Mouse (Mus musculus): ENCODE data around the gene Hist1h3f. TPM values are rescaled to one million over a fixed set of nuclear protein-coding genes. Genes with fewer than 3 reads are reported as not detected.

Hist1h3f gene
- polyA plus RNA-seq, 1 experiment from 2014 or later: 1.5 TPM

DNA sequence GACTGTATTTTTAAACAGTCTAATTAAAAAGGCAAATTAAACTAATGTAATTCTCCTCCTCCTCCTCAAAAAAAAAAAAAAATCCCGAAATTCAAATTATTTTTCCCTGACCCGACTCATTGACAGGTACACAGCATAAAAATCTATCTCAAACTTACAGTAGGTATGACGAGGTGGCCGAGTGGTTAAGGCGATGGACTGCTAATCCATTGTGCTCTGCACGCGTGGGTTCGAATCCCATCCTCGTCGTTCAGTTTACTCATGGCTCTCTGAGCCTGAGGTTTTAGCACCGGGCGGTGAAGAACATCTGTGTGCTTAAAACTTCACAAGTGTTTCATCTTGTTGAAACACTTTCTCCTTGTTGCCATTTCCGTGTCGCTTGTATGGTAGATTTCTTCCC is 22.1 kb upstream of the Hist1h3f start:
- no peak for ATAC-seq (ENCODE audit: low FRiP score, low read depth)
- Histone ChIP-seq H3K4me1 (0 out of 2 replicates have a peak, but pooled peaks cover 4% of the 10 kb centered on the region), H3K9me3 (no peaks in the 10 kb centered on the region), H3K36me3 (no peaks in the 10 kb centered on the region), H3K4me2 (replicated peaks) (peak overlapping the region; percentile 36), H3K4me3 (no peak overlapping the region), H3K27me3 (no peaks in the 10 kb centered on the region), H3K9ac (no peak overlapping the region), H3K27ac (no peak overlapping the region)
- WGBS: under 1% methylated on average over 14 of the region's 14 CpGs

DNA sequence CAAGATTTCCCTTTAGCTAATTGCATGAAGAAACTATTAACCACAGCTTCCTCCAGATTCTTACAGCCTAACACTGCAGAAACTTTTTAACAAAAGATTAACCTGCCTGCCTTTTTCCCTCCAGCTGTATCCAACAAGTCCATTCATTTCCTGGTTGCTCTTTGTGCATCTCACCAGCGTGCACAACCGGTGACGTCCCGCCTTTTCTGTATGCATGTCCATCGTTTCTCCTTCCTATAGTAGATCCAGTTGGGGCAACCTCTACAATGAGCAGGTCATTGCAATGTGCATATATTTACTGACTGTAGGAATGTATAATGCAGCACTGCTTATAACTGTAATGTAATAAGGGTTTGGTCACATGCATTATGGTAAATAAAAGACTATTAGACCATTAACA is 19.9 kb upstream of the Hist1h3f start:
- Histone ChIP-seq H3K4me3 (no peak overlapping the region), H3K36me3 (no peaks in the 10 kb centered on the region), H3K27me3 (no peaks in the 10 kb centered on the region), H3K4me2 (replicated peaks) (no peak overlapping the region), H3K4me1 (peaks cover 8% of the 10 kb centered on the region), H3K27ac (no peak overlapping the region), H3K9me3 (no peaks in the 10 kb centered on the region), H3K9ac (no peak overlapping the region)
- no peak for ATAC-seq (ENCODE audit: low FRiP score, low read depth)
- WGBS: 59% methylated on average over 5 of the region's 5 CpGs

GRCm38 (mm10) chr13:23524654-23525053 is 19.2 kb upstream of the Hist1h3f start:
- Histone ChIP-seq H3K9me3 (no peaks in the 10 kb centered on the region), H3K9ac (no peak overlapping the region), H3K27me3 (no peaks in the 10 kb centered on the region), H3K4me2 (replicated peaks) (peak overlapping the region; percentile 32), H3K4me3 (no peak overlapping the region), H3K36me3 (no peaks in the 10 kb centered on the region), H3K4me1 (peaks cover 10% of the 10 kb centered on the region), H3K27ac (no peak overlapping the region)
- ATAC-seq (ENCODE audit: low FRiP score, low read depth): no peak; the same call in 1 of the 2 replicates
- 9% methylated on average over 5 of the region's 5 CpGs for WGBS

DNA sequence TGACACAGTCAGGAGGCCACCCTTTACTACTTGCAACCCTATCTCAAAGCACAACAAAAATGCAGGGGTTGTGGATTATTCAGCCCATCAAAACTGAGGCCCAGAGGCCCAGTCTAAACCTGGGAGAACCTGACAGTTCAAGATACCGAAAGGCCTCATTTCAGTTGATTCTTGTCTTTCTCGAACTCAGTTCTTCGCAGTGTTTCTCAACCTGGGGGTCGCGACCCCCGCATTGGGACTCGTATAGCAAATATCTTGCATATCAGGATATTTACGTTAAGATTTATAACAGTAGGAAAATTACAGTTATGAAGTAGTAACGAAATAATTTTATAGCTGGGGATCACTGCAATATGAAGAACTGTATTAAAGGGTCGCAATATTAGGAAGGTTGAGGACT is 18.0 kb upstream of the Hist1h3f start:
- WGBS: 2% methylated on average over 10 of the region's 10 CpGs

DNA sequence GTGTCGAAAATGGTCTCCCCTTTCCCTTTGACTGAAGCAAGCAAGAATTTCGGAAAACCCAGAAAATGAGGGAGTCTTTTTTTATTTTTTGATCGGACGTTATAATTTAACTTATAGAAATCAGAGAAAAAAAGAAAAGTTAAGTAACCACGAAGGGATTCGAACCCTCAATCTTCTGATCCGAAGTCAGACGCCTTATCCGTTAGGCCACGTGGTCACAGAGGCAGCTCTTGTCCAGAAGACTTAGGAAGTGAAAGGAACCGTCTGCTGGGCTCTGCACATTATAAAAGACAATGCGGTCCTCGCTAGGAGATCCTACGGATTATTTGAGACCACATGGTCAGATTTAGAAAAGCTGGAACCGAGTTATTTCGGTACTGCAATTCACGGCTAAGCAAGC is 17.5 kb upstream of the Hist1h3f start:
- H3K36me3 ChIP-seq: no peaks in the 10 kb centered on the region
- H3K9ac ChIP-seq: peak overlapping the region; percentile 56
- peak overlapping the region; percentile 47 for H3K4me3 ChIP-seq
- no peaks in the 10 kb centered on the region for H3K9me3 ChIP-seq
- peaks cover 10% of the 10 kb centered on the region for H3K4me1 ChIP-seq
- H3K27ac ChIP-seq: peak overlapping the region; percentile 63; the same call in 1 of the 2 replicates
- peak; percentile 39 for ATAC-seq (ENCODE audit: low FRiP score, low read depth)
- peak overlapping the region; percentile 61 for H3K4me2 ChIP-seq (replicated peaks)
- H3K27me3 ChIP-seq: no peaks in the 10 kb centered on the region
- under 1% methylated on average over 17 of the region's 17 CpGs for WGBS

More for the DNA sequence above, 18.0 kb upstream of the Hist1h3f start:
- Histone ChIP-seq H3K27ac (no peak overlapping the region), H3K4me3 (peak overlapping the region; percentile 47), H3K9me3 (no peaks in the 10 kb centered on the region), H3K4me2 (replicated peaks) (peak overlapping the region; percentile 61), H3K4me1 (peaks cover 10% of the 10 kb centered on the region), H3K36me3 (no peaks in the 10 kb centered on the region), H3K9ac (peak overlapping the region; percentile 48; the same call in 1 of the 2 replicates), H3K27me3 (no peaks in the 10 kb centered on the region)
- ATAC-seq (ENCODE audit: low FRiP score, low read depth): no peak

DNA sequence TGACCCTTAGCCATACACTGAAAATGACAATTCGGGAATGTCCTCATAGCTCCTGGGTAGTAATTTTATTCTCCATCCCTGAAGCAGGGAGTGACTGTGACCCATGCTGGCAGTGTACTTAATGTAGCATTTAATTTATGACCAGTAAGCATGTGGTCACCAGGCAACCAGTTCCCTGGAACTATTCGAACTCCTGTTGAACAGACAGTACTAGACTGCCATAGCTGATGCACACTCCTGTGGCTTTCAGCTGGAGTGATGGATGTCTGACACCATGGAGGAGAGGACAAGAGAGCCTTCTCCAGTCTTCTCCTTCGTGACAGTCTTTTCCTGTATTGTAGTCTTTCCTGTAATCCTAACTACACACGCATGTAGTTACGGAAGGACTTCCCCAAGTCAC is 14.8 kb upstream of the Hist1h3f start:
- 67% methylated on average over 5 of the region's 5 CpGs for WGBS
- H3K9me3 ChIP-seq: no peaks in the 10 kb centered on the region
- H3K9ac ChIP-seq: no peak overlapping the region
- peak overlapping the region; percentile 13; the same call in 1 of the 2 replicates for H3K4me3 ChIP-seq
- H3K36me3 ChIP-seq: no peaks in the 10 kb centered on the region
- no peak for ATAC-seq (ENCODE audit: low FRiP score, low read depth)
- H3K27ac ChIP-seq: 0 out of 2 replicates have a peak overlapping the region, but pooled peaks have one; percentile 15
- H3K4me2 ChIP-seq (replicated peaks): peak overlapping the region; percentile 65
- H3K4me1 ChIP-seq: peaks cover 25% of the 10 kb centered on the region
- no peaks in the 10 kb centered on the region for H3K27me3 ChIP-seq

DNA sequence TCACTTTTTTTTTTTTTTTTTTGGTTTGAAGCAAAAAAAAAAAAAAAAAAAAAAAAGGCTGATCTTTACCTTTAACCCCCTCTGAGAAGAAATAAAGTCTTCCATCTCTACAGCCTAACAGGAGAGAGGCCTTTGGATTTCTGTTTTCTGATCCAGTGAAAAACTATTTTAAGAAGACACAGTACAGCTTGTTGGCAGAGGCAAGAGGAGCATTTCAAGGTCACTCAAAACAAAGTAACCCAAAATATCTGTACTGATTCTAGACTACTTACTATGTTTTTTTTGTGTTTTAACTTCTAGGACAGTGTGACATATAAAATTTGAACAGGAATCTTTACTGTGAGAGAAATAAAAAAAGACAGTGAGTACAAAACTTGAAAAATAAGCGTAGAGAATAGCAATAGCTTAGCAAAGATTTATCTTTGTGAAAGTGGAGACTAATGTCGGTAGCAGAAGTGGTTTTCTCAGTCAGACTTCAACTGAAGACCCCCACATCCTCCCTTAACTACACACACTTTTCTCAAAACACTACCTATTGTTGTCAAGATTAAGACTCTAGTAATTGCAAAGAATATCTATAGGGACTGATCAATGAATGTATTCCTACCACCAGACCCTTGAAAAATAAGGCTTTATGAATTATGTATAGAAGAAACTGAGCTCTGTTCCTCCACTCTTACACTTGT is 14.2 kb upstream of the Hist1h3f start:
- no peaks in the 10 kb centered on the region for H3K9me3 ChIP-seq
- H3K4me3 ChIP-seq: peak overlapping the region; percentile 55
- ATAC-seq (ENCODE audit: low FRiP score, low read depth): no peak
- no peaks in the 10 kb centered on the region for H3K27me3 ChIP-seq
- no peaks in the 10 kb centered on the region for H3K36me3 ChIP-seq
- peaks cover 29% of the 10 kb centered on the region for H3K4me1 ChIP-seq
- peak overlapping the region; percentile 97 for H3K27ac ChIP-seq
- 22% methylated on average over 2 of the region's 2 CpGs for WGBS
- peak overlapping the region; percentile 81 for H3K9ac ChIP-seq
- H3K4me2 ChIP-seq (replicated peaks): peak overlapping the region; percentile 65

DNA sequence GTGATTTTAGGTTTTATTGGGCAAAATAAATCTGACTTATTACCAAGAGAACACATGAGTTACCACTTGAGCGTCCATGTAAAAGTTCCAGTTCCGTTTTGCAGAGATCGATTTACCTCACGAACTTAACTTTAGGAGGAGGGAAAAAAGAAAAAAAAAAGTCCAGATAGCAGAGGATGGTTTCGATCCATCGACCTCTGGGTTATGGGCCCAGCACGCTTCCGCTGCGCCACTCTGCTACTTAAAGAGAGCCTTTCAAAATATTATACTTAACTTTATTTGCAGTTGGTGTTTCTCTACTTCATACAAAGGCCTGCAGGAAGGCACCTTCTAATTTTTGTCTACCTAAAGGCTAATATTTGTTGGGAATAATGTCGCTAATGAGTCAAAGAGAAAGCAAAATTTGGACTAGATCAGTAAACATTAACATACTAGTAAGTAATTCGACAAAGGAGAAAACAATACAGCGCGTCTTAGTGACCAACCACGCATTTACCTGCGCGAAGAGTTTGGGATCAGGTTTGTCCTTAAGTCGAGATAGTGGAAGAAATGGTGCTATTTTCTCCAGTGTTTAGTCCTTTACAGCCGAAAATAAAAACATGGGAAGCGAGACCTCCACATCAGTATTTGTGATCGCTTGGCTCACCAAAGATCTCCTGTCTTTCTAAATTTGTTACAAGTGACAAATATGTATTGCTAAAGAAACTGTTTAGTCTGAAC is 13.5 kb upstream of the Hist1h3f start:
- H3K4me1 ChIP-seq: peaks cover 30% of the 10 kb centered on the region
- no peaks in the 10 kb centered on the region for H3K27me3 ChIP-seq
- H3K4me3 ChIP-seq: peak overlapping the region; percentile 55
- no peaks in the 10 kb centered on the region for H3K9me3 ChIP-seq
- peak overlapping the region; percentile 97 for H3K27ac ChIP-seq
- peak overlapping the region; percentile 81 for H3K9ac ChIP-seq
- ATAC-seq (ENCODE audit: low FRiP score, low read depth): no peak
- no peaks in the 10 kb centered on the region for H3K36me3 ChIP-seq
- peak overlapping the region; percentile 65 for H3K4me2 ChIP-seq (replicated peaks)
- WGBS: under 1% methylated on average over 20 of the region's 20 CpGs

- Histone ChIP-seq H3K4me1 (peaks cover 28% of the 10 kb centered on the region), H3K4me2 (replicated peaks) (peak within 1 kb of the TSS; percentile 65), H3K27ac (peak within 1 kb of the TSS; percentile 97), H3K9me3 (no peaks in the 10 kb centered on the region), H3K9ac (peak within 1 kb of the TSS; percentile 81), H3K27me3 (no peaks in the 10 kb centered on the region), H3K4me3 (peak within 1 kb of the TSS; percentile 55), H3K36me3 (no peaks in the 10 kb centered on the region)
- under 1% methylated on average over 65 of the region's 70 CpGs for WGBS
- peak; percentile 81 for ATAC-seq (ENCODE audit: low FRiP score, low read depth)
Measured at GRCm38 (mm10) chr13:23530901-23531875, 12.7 kb upstream of the Hist1h3f start, which contains the start of gene Hist1h4h. Gene Hist1h4h (plus strand): TSS chr13:23531050.

- ATAC-seq (ENCODE audit: low FRiP score, low read depth): no peak
Measured at GRCm38 (mm10) chr13:23532262-23533075, 11.4 kb upstream of the Hist1h3f start.

More at GRCm38 (mm10) chr13:23532262-23533075, 11.4 kb upstream of the Hist1h3f start:
- Histone ChIP-seq H3K36me3 (no peaks in the 10 kb centered on the region), H3K27ac (peak overlapping the region; percentile 97), H3K4me3 (peak overlapping the region; percentile 55), H3K9me3 (no peaks in the 10 kb centered on the region), H3K9ac (peak overlapping the region; percentile 81), H3K4me2 (replicated peaks) (peak overlapping the region; percentile 65), H3K27me3 (no peaks in the 10 kb centered on the region), H3K4me1 (peaks cover 39% of the 10 kb centered on the region)
- 19% methylated on average over 9 of the region's 9 CpGs for WGBS

Measured in limb, embryonic 13.5 days (tissue).